Mouse (Mus musculus): ENCODE results near the gene Myog. TPM values are rescaled to one million over a fixed set of nuclear protein-coding genes. Genes with fewer than 3 reads are reported as not detected.

Gene Myog
- total and polyA plus RNA-seq, 2 experiments from 2014 or later: 0.19 to 0.29 TPM

GRCm38 (mm10) chr1:134333371-134334110 lies 43.8 kb downstream of the Myog start:
- Histone ChIP-seq H3K36me3 (ENCODE audit: insufficient read depth) (no peaks in the 10 kb centered on the region), H3K4me1 (ENCODE audit: insufficient read depth) (no peaks in the 10 kb centered on the region), H3K27ac (ENCODE audit: low read depth, low read length) (no peak overlapping the region), H3K9ac (no peak overlapping the region), H3K4me3 (ENCODE audit: low read depth, low read length) (no peak overlapping the region), H3K9me3 (ENCODE audit: low read length) (no peaks in the 10 kb centered on the region), H3K27me3 (ENCODE audit: insufficient read depth, low read length) (no peaks in the 10 kb centered on the region), H3K4me2 (ENCODE audit: low read depth) (no peak overlapping the region)
- ATAC-seq (no peak), DNase-seq (no peak)
- no peak for TF ChIP-seq CTCF (IDR thresholded peaks at IDR 0.05; ENCODE audit: low read depth)
- WGBS: 83% methylated on average over 10 of the region's 10 CpGs

- Histone ChIP-seq H3K9ac (no peak overlapping the region), H3K9me3 (ENCODE audit: low read length) (no peaks in the 10 kb centered on the region), H3K27ac (ENCODE audit: low read depth, low read length) (no peak overlapping the region), H3K4me2 (ENCODE audit: low read depth) (no peak overlapping the region), H3K4me3 (ENCODE audit: low read depth, low read length) (no peak overlapping the region), H3K36me3 (ENCODE audit: insufficient read depth) (no peaks in the 10 kb centered on the region), H3K27me3 (ENCODE audit: insufficient read depth, low read length) (no peaks in the 10 kb centered on the region), H3K4me1 (ENCODE audit: insufficient read depth) (no peaks in the 10 kb centered on the region)
- ATAC-seq: no peak
- no peak for DNase-seq
- TF ChIP-seq CTCF (IDR thresholded peaks at IDR 0.05; ENCODE audit: low read depth): no peak
- WGBS: 76% methylated on average over 7 of the region's 7 CpGs
Observed at GRCm38 (mm10) chr1:134334111-134334827, 44.5 kb downstream of the Myog start.

GRCm38 (mm10) chr1:134335211-134335923 lies 45.6 kb downstream of the Myog start:
- no peak overlapping the region for H3K4me2 ChIP-seq (ENCODE audit: low read depth)
- no peak overlapping the region for H3K4me3 ChIP-seq (ENCODE audit: low read depth, low read length)
- H3K36me3 ChIP-seq (ENCODE audit: insufficient read depth): no peaks in the 10 kb centered on the region
- H3K27me3 ChIP-seq (ENCODE audit: insufficient read depth, low read length): no peaks in the 10 kb centered on the region
- ATAC-seq (peak; percentile 82), DNase-seq (peak; percentile 62)
- 65% methylated on average over 13 of the region's 13 CpGs for WGBS
- no peaks in the 10 kb centered on the region for H3K9me3 ChIP-seq (ENCODE audit: low read length)
- H3K4me1 ChIP-seq (ENCODE audit: insufficient read depth): no peaks in the 10 kb centered on the region
- H3K9ac ChIP-seq: no peak overlapping the region
- TF ChIP-seq CTCF (IDR thresholded peaks at IDR 0.05; ENCODE audit: low read depth): no peak
- H3K27ac ChIP-seq (ENCODE audit: low read depth, low read length): no peak overlapping the region

- peak overlapping the region; percentile 35; the same call in 1 of the 2 replicates for H3K27ac ChIP-seq (ENCODE audit: low read depth, low read length)
Observed at GRCm38 (mm10) chr1:134335924-134336810, 46.4 kb downstream of the Myog start.

GRCm38 (mm10) chr1:134336958-134337710 lies 47.3 kb downstream of the Myog start:
- H3K36me3 ChIP-seq (ENCODE audit: insufficient read depth): no peaks in the 10 kb centered on the region
- ATAC-seq (no peak), DNase-seq (no peak)
- no peak overlapping the region for H3K9ac ChIP-seq
- no peaks in the 10 kb centered on the region for H3K4me1 ChIP-seq (ENCODE audit: insufficient read depth)
- no peak for TF ChIP-seq CTCF (IDR thresholded peaks at IDR 0.05; ENCODE audit: low read depth)
- H3K4me3 ChIP-seq (ENCODE audit: low read depth, low read length): no peak overlapping the region
- H3K4me2 ChIP-seq (ENCODE audit: low read depth): no peak overlapping the region
- WGBS: 77% methylated on average over 11 of the region's 11 CpGs
- H3K9me3 ChIP-seq (ENCODE audit: low read length): no peaks in the 10 kb centered on the region
- no peaks in the 10 kb centered on the region for H3K27me3 ChIP-seq (ENCODE audit: insufficient read depth, low read length)
- H3K27ac ChIP-seq (ENCODE audit: low read depth, low read length): no peak overlapping the region

More at GRCm38 (mm10) chr1:134335924-134336810, 46.4 kb downstream of the Myog start:
- DNase-seq (peak; percentile 50), ATAC-seq (peak; percentile 75; the same call in 1 of the 2 replicates)
- H3K27me3 ChIP-seq (ENCODE audit: insufficient read depth, low read length): no peaks in the 10 kb centered on the region
- no peaks in the 10 kb centered on the region for H3K9me3 ChIP-seq (ENCODE audit: low read length)
- no peak overlapping the region for H3K4me3 ChIP-seq (ENCODE audit: low read depth, low read length)
- H3K4me1 ChIP-seq (ENCODE audit: insufficient read depth): no peaks in the 10 kb centered on the region
- no peak for TF ChIP-seq CTCF (IDR thresholded peaks at IDR 0.05; ENCODE audit: low read depth)
- no peak overlapping the region for H3K9ac ChIP-seq
- WGBS: 85% methylated on average over 12 of the region's 12 CpGs
- H3K36me3 ChIP-seq (ENCODE audit: insufficient read depth): no peaks in the 10 kb centered on the region
- H3K4me2 ChIP-seq (ENCODE audit: low read depth): no peak overlapping the region

GRCm38 (mm10) chr1:134339162-134339561 lies 49.4 kb downstream of the Myog start:
- Histone ChIP-seq H3K27ac (ENCODE audit: low read depth, low read length) (no peak overlapping the region), H3K9ac (no peak overlapping the region), H3K4me2 (ENCODE audit: low read depth) (no peak overlapping the region), H3K36me3 (ENCODE audit: insufficient read depth) (no peaks in the 10 kb centered on the region), H3K4me1 (ENCODE audit: insufficient read depth) (no peaks in the 10 kb centered on the region), H3K4me3 (ENCODE audit: low read depth, low read length) (no peak overlapping the region), H3K27me3 (ENCODE audit: insufficient read depth, low read length) (no peaks in the 10 kb centered on the region), H3K9me3 (ENCODE audit: low read length) (no peaks in the 10 kb centered on the region)
- DNase-seq: no peak
- no peak for ATAC-seq
- whole genome bisulfite sequencing: 95% methylated on average over 7 of the region's 7 CpGs
- no peak for TF ChIP-seq CTCF (IDR thresholded peaks at IDR 0.05; ENCODE audit: low read depth)

Measured in forebrain, postnatal 0 days (tissue).